Mouse (Mus musculus) liver, embryonic 13.5 days (tissue): ENCODE data around the gene Tm9sf2. TPM values are rescaled to one million over a fixed set of nuclear protein-coding genes. Genes with fewer than 3 reads are reported as not detected.

Source experiments
- ATAC-seq: fragments of 200-750 bp; cut with Nextera tagmentation; 2 replicates; pipeline ENCODE4 v1.8.0; 2017; ENCODE audit warnings: low read depth, mild to moderate bottlenecking, moderate number of reproducible peaks, moderate library complexity
- DNase-seq: peaks from one replicate; pipeline ENCODE4 v3.0.0; 2022
- H3K27ac ChIP-seq: fragments of 300-500 bp; sonication (generic); 2 replicates; pipeline ENCODE4 v1.5.1; 2015; ENCODE audit warnings: moderate library complexity, mild to moderate bottlenecking, inconsistent platforms
- H3K27me3 ChIP-seq: fragments of 300-500 bp; sonication (generic); 2 replicates; pipeline ENCODE4 v1.6.1; 2015; ENCODE audit warnings: mild to moderate bottlenecking, inconsistent platforms
- H3K36me3 ChIP-seq: fragments of 300-500 bp; sonication (generic); 2 replicates; pipeline ENCODE4 v1.6.1; 2015; ENCODE audit warnings: mild to moderate bottlenecking, inconsistent platforms
- H3K4me1 ChIP-seq: fragments of 300-500 bp; sonication (generic); replicated peaks from 2 replicates; pipeline ENCODE4 v1.6.1; 2015; ENCODE audit warnings: inconsistent platforms
- H3K4me2 ChIP-seq: fragments of 300-500 bp; sonication (generic); 2 replicates; pipeline ENCODE4 v1.6.1; 2015; ENCODE audit warnings: inconsistent platforms, mild to moderate bottlenecking, moderate library complexity
- H3K4me3 ChIP-seq: fragments of 300-500 bp; sonication (generic); replicated peaks from 2 replicates; pipeline ENCODE4 v1.5.1; 2015; ENCODE audit warnings: mild to moderate bottlenecking, inconsistent platforms
- H3K9ac ChIP-seq: fragments of 300-500 bp; sonication (generic); 2 replicates; pipeline ENCODE4 v1.6.1; 2015; ENCODE audit warnings: mild to moderate bottlenecking, inconsistent platforms
- H3K9me3 ChIP-seq: fragments of 300-500 bp; sonication (generic); replicated peaks from 2 replicates; pipeline ENCODE4 v1.6.1; 2016; ENCODE audit warnings: inconsistent platforms
- WGBS: fragments of 180-500 bp; shearing (Covaris S2); methylation state at CpG from one replicate; pipeline ENCODE4 v1.1.7; 2015; ENCODE audit not compliant: insufficient replicate concordance; 5-methylcytosine and 5-hydroxymethylcytosine counted together
- polyA plus RNA-seq: library from polyadenylated mRNA; unstranded; fragments of >200 nt; fragmentation: Nextera tagmentation; extraction: Ambion mirVana; gene quantifications from 2 replicates; pipeline ENCODE4 v1.2.1, GENCODE M21; 2015

Tm9sf2 gene
- polyA plus RNA-seq, 1 experiment from 2014 or later: 77.9 TPM

DNA sequence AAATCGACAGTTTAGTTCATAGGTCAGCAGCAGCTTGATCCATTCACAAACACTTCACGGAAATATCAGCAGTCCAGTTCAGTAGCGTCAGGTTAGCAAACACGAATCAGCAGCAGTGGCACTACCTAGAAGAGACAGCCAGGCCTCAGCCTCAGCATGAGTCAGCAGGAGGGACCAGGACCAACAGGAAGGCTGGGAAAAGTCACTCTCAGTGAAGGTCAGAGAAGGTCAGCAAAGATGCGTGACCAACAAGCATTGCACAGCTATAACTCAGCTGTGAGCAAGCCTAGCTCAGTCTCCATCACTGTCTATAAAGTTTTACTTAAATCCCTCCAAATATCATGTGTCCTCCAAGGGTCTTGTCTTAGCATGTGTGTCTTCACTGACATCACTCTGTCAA lies 102.3 kb downstream of the Tm9sf2 start:
- Histone ChIP-seq H3K36me3 (no peaks in the 10 kb centered on the region), H3K27ac (no peak overlapping the region), H3K4me3 (no peak overlapping the region), H3K9ac (no peak overlapping the region), H3K27me3 (no peaks in the 10 kb centered on the region), H3K9me3 (no peaks in the 10 kb centered on the region), H3K4me1 (no peaks in the 10 kb centered on the region), H3K4me2 (no peak overlapping the region)
- 70% methylated on average over 5 of the region's 5 CpGs for WGBS
- DNase-seq (no peak), ATAC-seq (no peak)

Other genes with a start within 250 kb of the Tm9sf2 start
- gene Ubac2, start 228.4 kb upstream of the Tm9sf2 start, polyA plus RNA-seq: 22.6 and 25.3 TPM in 2 replicates
- 0.14 TPM in 1 of 2 replicates, not detected in the other for gene Gpr18, start 191.3 kb upstream of the Tm9sf2 start, polyA plus RNA-seq
- gene Gpr183, start 141.8 kb upstream of the Tm9sf2 start, polyA plus RNA-seq: 0.96 and 1.3 TPM in 2 replicates
- not detected in 2 replicates for gene Timm8a2, start 72.4 kb upstream of the Tm9sf2 start, polyA plus RNA-seq
- gene Clybl, start 74.7 kb downstream of the Tm9sf2 start, polyA plus RNA-seq: 26.2 and 30.3 TPM in 2 replicates